Mouse (Mus musculus) adrenal gland, postnatal 10 days (tissue): ENCODE measurements around the gene Gcm1. TPM values are rescaled to one million over a fixed set of nuclear protein-coding genes. Genes with fewer than 3 reads are reported as not detected.
"Not testable (repeated sequence)": the region's sequence is repeated elsewhere in the genome, so short reads cannot be mapped to it uniquely, and the experiment has no call there.

ENCODE experiments used
- DNase-seq: peaks from one replicate; pipeline ENCODE4 v3.0.0; 2021; ENCODE audit warnings: mixed read lengths
- total RNA-seq, 2 experiments: library from RNA; stranded (reverse); gene quantifications; 2 replicates each; pipeline ENCODE4 v1.2.3; 2021

Gcm1 gene
- total RNA-seq, 2 experiments from 2014 or later: not detected

- no peak for DNase-seq
Observed at GRCm38 (mm10) chr9:78050452-78050970, 1.2 kb upstream of the Gcm1 start.

DNA sequence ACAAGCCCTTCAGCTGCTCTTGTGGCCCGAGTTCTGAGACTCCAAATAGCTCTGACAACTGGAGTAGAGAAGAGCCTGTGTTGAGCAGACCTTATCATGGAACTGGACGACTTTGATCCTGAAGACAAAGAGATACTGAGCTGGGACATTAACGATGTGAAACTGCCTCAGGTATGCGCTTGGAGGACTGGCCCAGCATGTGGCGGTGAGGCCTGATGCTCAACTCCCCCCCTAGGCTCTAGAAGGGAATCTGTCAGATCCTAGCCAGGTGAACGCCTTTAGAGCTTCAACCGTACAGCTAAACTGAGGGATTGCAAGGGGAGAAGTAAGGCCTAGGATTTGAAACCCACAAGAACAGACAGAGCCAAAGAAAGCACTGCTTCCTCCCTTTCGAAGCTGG is 2.1 kb downstream of the Gcm1 start:
- no peak for DNase-seq

DNA sequence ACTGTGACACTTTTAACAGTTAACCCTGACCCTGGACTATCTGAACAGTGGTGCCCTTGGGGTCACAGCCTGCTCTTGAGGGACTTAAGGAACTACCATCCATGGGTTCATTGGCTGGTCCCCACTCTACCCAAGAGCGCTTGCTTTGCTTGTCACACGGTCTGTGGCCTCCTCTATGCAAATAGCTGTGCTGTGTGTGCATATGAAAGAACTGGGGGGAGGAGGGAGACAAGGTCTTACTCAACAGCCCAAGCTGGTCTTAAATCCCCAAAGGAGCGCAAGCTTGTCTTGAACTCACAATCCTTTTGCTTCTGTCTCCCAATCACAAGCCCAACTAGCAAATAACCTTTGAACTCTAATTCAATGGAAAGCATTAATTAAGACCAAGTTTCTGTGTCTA is 2.6 kb downstream of the Gcm1 start:
- no peak for DNase-seq

DNA sequence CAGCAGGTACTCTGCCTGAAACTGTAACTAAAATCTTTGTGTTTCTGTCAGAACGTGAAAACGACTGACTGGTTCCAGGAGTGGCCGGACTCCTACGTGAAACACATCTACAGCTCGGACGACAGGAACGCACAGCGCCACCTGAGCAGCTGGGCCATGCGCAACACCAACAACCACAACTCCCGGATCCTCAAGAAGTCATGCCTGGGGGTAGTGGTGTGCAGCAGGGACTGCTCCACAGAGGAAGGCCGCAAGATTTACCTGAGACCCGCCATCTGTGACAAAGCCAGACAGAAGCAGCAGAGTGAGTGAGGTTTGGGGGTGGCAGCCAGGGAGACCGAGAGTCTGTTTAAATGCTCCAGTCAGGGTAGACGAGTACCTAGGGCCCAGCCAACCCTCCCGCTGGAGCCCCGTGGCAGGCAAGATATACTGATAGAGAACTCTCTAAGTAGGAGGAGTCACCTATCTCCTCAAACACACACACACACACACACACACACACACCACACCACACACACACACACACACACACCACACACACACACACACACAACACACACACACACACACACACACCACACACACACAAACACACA is 7.9 kb downstream of the Gcm1 start:
- DNase-seq: no peak

DNA sequence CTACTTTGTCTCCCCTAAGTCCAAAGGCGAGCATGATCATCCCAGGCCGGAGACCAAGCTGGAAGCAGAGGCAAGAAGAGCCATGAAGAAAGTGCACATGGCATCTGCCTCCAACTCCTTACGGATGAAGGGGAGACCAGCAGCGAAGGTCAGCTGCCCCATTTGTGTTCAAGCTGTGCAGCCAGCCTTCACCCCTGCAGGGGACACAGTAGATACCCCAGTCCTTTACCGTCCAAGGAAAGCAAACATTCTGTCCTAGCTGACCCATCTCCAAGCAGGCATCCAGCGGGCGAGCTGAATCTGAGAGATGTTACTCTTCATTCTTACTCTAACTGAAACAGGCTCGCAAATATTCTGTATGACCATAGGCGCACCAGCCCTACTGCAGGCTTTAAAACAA is 10.7 kb downstream of the Gcm1 start:
- DNase-seq: no peak

- no peak for DNase-seq
Observed at GRCm38 (mm10) chr9:78064121-78064520, 12.4 kb downstream of the Gcm1 start.

DNA sequence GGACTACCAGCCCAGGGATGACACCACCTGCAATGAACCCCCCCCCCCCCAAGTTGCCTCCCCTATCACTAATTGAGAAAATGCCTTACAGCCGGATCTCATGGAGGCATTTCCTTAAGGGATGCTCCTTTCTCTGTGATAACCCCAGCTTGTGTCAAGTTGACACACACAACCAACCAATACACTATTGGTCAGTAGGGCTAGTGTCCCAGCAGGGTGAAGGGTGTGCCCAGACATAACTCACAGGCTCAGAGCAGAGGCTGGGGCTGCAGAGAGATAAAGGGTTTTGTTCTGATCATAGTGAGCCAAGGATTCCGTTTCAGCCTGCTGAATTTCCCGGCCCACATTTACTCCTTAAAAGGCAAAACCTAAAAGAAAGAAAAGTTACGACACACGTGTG is 18.8 kb downstream of the Gcm1 start:
- no peak for DNase-seq

DNA sequence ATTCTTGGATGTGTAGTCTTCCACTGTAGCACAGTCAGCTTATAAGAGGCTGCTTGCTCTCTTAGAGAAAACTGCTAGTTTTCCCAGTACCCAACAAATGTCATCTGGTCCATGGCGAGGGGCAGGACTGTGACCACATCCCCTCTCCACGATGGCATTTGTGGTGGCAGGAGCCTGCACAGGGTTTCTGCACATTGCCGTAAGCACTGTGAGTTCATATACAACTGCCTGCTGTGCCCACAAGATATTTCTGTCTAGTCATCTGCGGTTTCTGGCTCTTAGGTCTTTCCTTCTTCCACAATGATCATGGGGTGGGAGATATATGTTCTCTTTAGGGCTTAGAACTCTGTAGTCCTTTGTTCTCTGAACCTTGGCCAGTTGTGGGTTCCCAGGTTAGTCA is 19.9 kb downstream of the Gcm1 start:
- no peak for DNase-seq

DNA sequence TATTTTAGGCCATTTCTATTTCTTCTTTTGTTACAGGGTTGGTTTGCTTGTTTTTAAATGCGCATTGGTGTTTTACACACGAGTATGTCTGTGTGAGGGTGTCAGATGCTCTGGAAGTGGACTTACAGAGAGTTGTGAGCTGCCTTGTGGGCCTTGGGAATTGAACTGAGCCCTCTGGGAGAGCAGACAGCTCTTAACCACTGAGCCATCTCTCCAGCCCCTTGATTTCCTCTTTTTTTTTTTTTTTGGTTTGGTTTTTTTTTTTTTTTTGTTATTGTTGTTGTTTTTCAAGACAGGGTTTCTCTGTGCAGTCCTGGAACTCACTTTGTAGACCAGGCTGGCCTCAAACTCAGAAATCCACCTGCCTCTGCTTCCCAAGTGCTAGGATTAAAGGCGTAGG is 21.6 kb downstream of the Gcm1 start:
- not testable (repeated sequence) for DNase-seq

GRCm38 (mm10) chr9:78073713-78074340 is 22.1 kb downstream of the Gcm1 start:
- DNase-seq: no peak

- DNase-seq: no peak
Observed at GRCm38 (mm10) chr9:78075256-78075655, 23.5 kb downstream of the Gcm1 start.

DNA sequence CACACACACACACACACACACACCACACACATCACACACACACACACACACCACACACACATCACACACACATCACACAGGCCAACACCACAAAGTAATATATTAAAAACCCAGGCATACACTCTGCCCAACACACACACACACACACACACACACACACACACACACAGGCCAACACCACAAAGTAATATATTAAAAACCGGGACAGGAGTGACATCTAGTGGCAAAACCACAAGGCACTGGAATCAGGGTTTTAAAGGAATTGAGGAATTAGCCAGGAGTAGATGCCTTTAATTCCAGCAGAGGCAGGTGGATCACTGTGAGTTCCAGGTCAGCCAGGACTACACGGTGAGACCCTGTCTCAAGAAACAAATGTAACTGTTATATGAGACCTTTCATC is 26.5 kb downstream of the Gcm1 start:
- peak; percentile 12 for DNase-seq

GRCm38 (mm10) chr9:78081835-78082234 is 30.1 kb downstream of the Gcm1 start:
- DNase-seq: no peak

- DNase-seq: no peak
Observed at GRCm38 (mm10) chr9:78084341-78084740, 32.6 kb downstream of the Gcm1 start.

DNA sequence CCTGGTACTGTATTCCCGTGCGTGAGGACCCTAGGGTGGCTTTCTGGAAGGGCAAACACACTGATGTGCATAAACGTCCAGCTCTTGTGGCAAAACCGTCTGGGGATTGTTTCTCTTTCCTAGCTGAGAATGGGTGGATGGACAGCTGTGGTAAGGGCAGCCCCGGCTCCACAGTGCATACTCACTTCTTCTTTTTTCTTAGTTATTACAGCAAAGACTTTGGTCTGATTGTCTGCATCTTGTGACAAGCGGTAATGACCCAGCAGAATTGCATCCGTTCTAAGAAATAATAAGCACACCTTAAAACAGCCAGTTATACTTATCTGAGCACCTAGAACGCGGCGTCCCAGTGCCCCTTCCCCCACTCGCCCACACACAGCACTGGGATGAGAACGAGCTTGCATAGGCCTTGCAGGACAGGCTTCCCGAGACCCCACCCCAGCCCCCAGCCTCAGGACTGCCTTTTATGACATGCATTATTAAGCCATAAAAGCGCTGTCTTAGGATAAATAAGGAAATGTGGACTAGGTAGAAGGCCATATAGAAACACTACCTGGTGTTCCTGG is 34.1 kb downstream of the Gcm1 start:
- DNase-seq: no peak

GRCm38 (mm10) chr9:78087751-78088150 is 36.0 kb downstream of the Gcm1 start:
- no peak for DNase-seq

GRCm38 (mm10) chr9:78088521-78088920 is 36.8 kb downstream of the Gcm1 start:
- DNase-seq: no peak

GRCm38 (mm10) chr9:78088971-78089370 is 37.2 kb downstream of the Gcm1 start:
- DNase-seq: no peak

DNA sequence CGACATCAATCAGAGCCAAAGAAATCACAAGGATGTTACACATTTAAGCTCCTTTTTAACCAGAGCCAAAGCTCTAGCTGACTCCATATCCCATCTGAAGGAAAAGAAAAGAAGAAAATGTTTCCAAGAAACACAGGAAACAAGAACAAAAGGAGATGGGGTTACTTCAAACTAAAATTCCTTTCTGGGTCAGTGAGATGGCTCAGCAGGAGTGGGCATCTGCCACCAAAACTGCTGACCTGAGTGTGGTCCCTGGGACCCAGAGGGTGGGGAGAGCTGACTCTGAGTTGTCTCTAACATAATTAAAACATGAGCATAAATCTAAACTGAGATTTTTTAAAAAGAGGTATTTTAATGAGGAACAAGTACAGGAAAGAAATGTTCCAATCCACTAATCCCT is 38.2 kb downstream of the Gcm1 start:
- no peak for DNase-seq

- DNase-seq: no peak
Observed at GRCm38 (mm10) chr9:78090596-78090995, 38.9 kb downstream of the Gcm1 start.

DNA sequence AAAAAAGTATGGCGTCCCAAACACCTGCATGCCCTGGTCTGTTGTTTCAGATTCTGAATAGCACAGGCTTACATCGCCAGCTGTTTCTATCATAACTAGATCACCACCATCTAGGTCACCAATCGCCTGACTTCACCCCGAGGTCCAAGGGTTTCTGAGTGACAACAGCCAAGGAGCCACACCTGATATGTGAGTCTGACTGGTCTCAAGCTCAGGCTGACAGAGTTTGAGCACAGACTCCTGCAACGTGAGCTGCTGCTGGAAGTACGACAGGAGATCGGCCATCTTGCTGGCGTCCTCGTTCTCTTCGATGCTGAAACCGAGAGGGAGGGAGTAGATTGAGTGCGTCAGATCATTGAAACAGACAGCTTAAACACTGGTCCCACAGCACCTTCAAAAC is 44.0 kb downstream of the Gcm1 start:
- no peak for DNase-seq

GRCm38 (mm10) chr9:78096376-78096775 is 44.7 kb downstream of the Gcm1 start:
- no peak for DNase-seq

DNA sequence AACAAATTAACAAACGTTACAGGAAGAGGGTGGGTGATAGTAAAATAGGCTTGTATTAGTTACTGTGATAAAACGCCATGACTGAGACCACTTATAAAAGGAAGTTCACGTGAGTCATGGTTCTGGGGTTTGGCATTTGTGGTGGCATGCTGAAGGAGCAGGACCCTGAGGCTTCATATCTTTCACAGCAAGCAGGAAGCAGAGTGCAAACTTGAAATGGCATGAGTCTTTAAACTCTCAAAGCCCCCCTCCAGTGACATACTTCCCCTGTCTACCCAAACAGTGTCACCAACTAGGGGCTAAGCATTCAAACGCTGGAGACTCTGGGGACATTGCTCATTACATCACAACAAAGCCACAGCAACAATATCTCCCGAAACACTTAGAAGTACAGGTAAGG is 49.2 kb downstream of the Gcm1 start:
- no peak for DNase-seq

GRCm38 (mm10) chr9:78101431-78101830 is 49.7 kb downstream of the Gcm1 start:
- DNase-seq: no peak
